Mouse (Mus musculus) CH12.LX (cell line): ENCODE measurements around the gene Pi16.

Source experiments
- CTCF ChIP-seq, 2 experiments: IDR thresholded peaks in 1 of 2; conservative IDR thresholded peaks in 1 of 2; 2 replicates each; pipeline ENCODE4 v1.5.1; 2011 to 2012; ENCODE audit warnings: low read depth in 2 of 2, low read length in 2 of 2, improper control_type of control experiment in 1 of 2, inconsistent platforms in 1 of 2, mild to moderate bottlenecking in 1 of 2, moderate library complexity in 1 of 2
- KAT2A ChIP-seq: IDR thresholded peaks from 2 replicates; pipeline ENCODE4 v1.6.1; 2012; ENCODE audit warnings: low read length, improper control_type of control experiment, inconsistent platforms; ENCODE audit not compliant: insufficient replicate concordance

- TF ChIP-seq KAT2A: no peak
- TF ChIP-seq CTCF (conservative IDR thresholded peaks at IDR 0.05 in 1 of 2, IDR thresholded peaks at IDR 0.05 in 1 of 2; ENCODE audit: low read depth in 2 of 2, low read length in 2 of 2): no peak
Observed at GRCm38 (mm10) chr17:29273156-29273555, 44.3 kb upstream of the Pi16 start.
